Mouse (Mus musculus) heart, adult 2 months (tissue): Measurements from ENCODE around the gene Xrcc2. TPM values are rescaled to one million over a fixed set of nuclear protein-coding genes. Genes with fewer than 3 reads are reported as not detected.
"Not testable (repeated sequence)": the region's sequence is repeated elsewhere in the genome, so short reads cannot be mapped to it uniquely, and the experiment has no call there.

Source experiments
- DNase-seq, 2 experiments: peaks; one replicate each; pipeline ENCODE4 v3.0.0; 2021
- H3K27ac ChIP-seq: fragments of 200-600 bp; 2 replicates; pipeline ENCODE4 v1.8.1; 2022
- H3K27me3 ChIP-seq: fragments of 200-500 bp; 2 replicates; pipeline ENCODE4 v1.6.1; 2012; ENCODE audit warnings: mild to moderate bottlenecking, low read length, inconsistent platforms, mixed read lengths; ENCODE audit not compliant: control insufficient read depth, insufficient read depth
- H3K36me3 ChIP-seq: fragments of 200-500 bp; 2 replicates; pipeline ENCODE4 v1.6.1; 2012; ENCODE audit warnings: low read length, inconsistent platforms; ENCODE audit not compliant: control insufficient read depth, insufficient read depth
- H3K4me1 ChIP-seq: fragments of 200-500 bp; 2 replicates; pipeline ENCODE4 v1.6.1; 2011; ENCODE audit warnings: low read length; ENCODE audit not compliant: control insufficient read depth, insufficient read depth
- H3K4me3 ChIP-seq: fragments of 200-600 bp; 2 replicates; pipeline ENCODE4 v1.8.1; 2022
- H3K79me2 ChIP-seq: fragments of 200-500 bp; replicated peaks from 2 replicates; pipeline ENCODE4 v1.6.1; 2012; ENCODE audit warnings: mild to moderate bottlenecking, inconsistent platforms, low read length, moderate library complexity, mixed read lengths; ENCODE audit not compliant: control insufficient read depth, insufficient read depth
- H3K9ac ChIP-seq: fragments of 200-500 bp; 2 replicates; pipeline ENCODE4 v1.6.1; 2012; ENCODE audit warnings: low read depth, mild to moderate bottlenecking, control low read depth, inconsistent platforms, low read length, mixed read lengths
- CTCF ChIP-seq: fragments of 200-600 bp; IDR thresholded peaks from 2 replicates; pipeline ENCODE4 v1.8.1; 2022; ENCODE audit warnings: antibody characterized with exemption, mild to moderate bottlenecking, moderate library complexity
- EP300 ChIP-seq: fragments of 200-500 bp; IDR thresholded peaks from 2 replicates; pipeline ENCODE4 v1.6.1; 2011; ENCODE audit warnings: low read depth, low read length, control low read depth; ENCODE audit not compliant: insufficient read depth
- POLR2A ChIP-seq: fragments of 200-500 bp; IDR thresholded peaks from 2 replicates; pipeline ENCODE4 v1.6.1; 2011; ENCODE audit warnings: mild to moderate bottlenecking, low read depth, low read length, control low read depth; ENCODE audit not compliant: insufficient read depth
- WGBS: fragments of 180-500 bp; shearing (Covaris S2); methylation state at CpG from one replicate; pipeline ENCODE4 v1.1.7; 2018; 5-methylcytosine and 5-hydroxymethylcytosine counted together
- intact Hi-C: fragments of 180-260 bp; cut with DNase I; formaldehyde crosslinking; loops from one replicate; pipeline ENCODE4 v1.15.1; 2025
- polyA plus RNA-seq: library from polyadenylated mRNA; depleted of rRNA; stranded (reverse); fragments of >200 nt; gene quantifications from 2 replicates; pipeline ENCODE4 v1.2.3, GENCODE M21; 2012
- total RNA-seq, 2 experiments: library from RNA; stranded (reverse); gene quantifications; 2 replicates each; pipeline ENCODE4 v1.2.3; 2021

The Xrcc2 gene
- total and polyA plus RNA-seq, 3 experiments, result 3.0 to 7.3 (median 4.8) TPM

DNA sequence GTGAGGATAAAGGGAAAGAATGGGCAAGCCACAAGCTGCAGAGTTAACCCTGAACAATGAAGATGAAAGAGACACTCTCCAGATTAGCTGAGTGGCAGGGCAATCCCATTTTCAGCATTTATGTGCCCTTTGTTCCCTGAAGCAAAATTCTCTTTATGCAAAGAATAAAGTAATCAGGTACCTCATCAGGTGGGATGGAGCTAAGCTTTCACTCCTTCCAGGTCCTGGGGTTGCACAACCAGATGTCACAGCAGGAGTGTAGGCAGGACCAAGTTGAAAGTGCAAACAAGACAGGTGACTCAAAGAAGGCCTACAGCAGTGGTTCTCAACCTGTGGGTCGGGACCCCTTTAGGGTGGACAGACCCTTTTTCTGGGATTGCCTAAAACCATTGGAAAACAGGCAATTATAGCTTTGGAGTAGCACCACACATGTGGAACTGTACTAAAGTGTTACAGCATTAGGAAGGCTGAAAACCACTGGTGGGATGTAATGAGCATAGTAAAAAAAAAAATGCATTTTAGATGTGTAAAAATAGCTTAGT, 18.6 kb upstream of the Xrcc2 start:
- no peaks in the 10 kb centered on the region for H3K27me3 ChIP-seq
- H3K4me1 ChIP-seq, result peaks cover 1% of the 10 kb centered on the region; the same call in 1 of the 2 replicates
- 24% methylated on average over 1 of the region's 1 CpGs for WGBS
- H3K79me2 ChIP-seq, result no peaks in the 10 kb centered on the region
- TF ChIP-seq EP300 (no peak), CTCF (no peak), POLR2A (no peak)
- DNase-seq, result no peak
- H3K4me3 ChIP-seq, result no peak overlapping the region
- H3K27ac ChIP-seq, result no peak overlapping the region
- intact Hi-C loops, result no loop called here
- no peaks in the 10 kb centered on the region for H3K36me3 ChIP-seq
- no peak overlapping the region for H3K9ac ChIP-seq

DNA sequence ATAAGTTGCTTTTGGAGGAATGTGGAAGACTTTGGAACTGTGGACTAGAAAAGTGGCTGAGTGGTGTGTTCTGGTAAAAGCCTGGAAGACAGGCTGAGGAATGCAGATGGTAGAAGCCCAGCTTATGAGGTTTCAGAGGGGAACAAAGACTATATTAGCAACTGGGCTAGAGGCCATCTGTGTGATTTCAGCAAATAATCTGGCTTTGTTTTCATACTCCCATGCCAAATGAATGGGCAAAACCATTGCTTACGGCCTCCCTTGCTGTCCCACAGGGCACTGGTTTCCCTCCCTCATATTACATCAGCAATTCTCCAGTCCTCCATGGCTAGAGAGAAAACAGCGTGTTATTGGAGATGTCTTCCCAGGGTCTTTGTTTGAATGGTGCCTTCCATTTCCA, 17.4 kb upstream of the Xrcc2 start:
- DNase-seq, result no peak
- Histone ChIP-seq H3K4me1 (peaks cover 1% of the 10 kb centered on the region; the same call in 1 of the 2 replicates), H3K27ac (no peak overlapping the region), H3K27me3 (no peaks in the 10 kb centered on the region), H3K4me3 (no peak overlapping the region), H3K79me2 (no peaks in the 10 kb centered on the region), H3K36me3 (no peaks in the 10 kb centered on the region), H3K9ac (no peak overlapping the region)
- intact Hi-C loops, result no loop called here
- 64% methylated on average over 2 of the region's 2 CpGs for WGBS
- no peak for TF ChIP-seq CTCF
- no peak for TF ChIP-seq EP300

DNA sequence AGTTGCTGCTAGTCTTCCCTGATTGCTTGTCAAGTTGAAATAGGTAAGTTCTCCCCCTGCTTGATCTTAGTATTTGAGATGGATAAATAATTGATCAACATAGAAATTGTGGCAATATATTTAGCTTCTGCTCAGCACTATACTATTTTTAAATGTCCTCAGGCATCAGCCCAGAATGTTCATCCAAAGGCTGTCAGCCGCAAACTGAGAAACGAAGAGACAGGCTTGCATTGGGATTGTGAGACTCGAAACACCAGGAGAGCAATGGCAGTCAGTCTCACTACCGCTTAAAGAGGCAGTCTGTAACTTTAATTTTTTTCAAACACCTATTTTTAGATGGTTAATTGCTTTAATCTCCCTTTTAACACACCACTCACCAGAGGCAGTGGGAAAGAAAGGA, 13.8 kb upstream of the Xrcc2 start:
- H3K27me3 ChIP-seq, result no peaks in the 10 kb centered on the region
- 65% methylated on average over 4 of the region's 4 CpGs for WGBS
- H3K27ac ChIP-seq, result peak overlapping the region; percentile 58
- peaks cover 1% of the 10 kb centered on the region; the same call in 1 of the 2 replicates for H3K4me1 ChIP-seq
- no peaks in the 10 kb centered on the region for H3K36me3 ChIP-seq
- intact Hi-C loops, result no loop called here
- no peak overlapping the region for H3K9ac ChIP-seq
- DNase-seq, result no peak
- H3K79me2 ChIP-seq, result no peaks in the 10 kb centered on the region
- H3K4me3 ChIP-seq, result no peak overlapping the region
- TF ChIP-seq EP300 (no peak), POLR2A (no peak), CTCF (no peak)

DNA sequence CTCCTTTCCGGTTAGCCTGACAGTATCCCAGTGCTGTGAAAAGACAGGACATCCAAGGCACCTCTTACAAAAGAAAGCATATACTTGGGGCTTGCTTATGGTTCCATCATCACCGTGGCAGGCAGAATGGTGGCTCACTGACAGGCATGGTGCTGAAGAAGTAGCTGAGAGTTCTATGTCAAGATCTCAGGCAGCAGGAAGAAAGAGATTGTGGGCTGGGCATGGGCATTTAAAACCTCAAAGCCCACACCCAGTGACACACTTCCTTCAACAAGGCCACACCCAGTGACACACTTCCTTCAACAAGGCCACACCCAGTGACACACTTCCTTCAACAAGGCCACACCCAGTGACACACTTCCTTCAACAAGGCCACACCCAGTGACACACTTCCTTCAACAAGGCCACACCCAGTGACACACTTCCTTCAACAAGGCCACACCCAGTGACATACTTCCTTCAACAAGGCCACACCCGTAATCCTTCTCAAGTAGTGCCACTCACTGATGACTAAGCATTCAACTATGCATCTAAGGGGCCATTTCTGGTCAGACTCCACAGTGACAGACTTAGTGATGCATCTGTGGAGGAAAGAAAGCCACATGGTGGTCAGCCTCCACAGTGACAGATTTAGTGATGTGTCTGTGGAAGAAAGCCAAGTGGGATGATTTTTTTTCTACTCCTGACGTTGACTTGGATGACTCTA, 7.5 kb upstream of the Xrcc2 start:
- H3K27ac ChIP-seq, DNase-seq, H3K27me3 ChIP-seq, H3K4me1 ChIP-seq, H3K79me2 ChIP-seq, H3K36me3 ChIP-seq, intact Hi-C loops, H3K9ac ChIP-seq, H3K4me3 ChIP-seq: not testable (repeated sequence)
- 92% methylated on average over 4 of the region's 4 CpGs for WGBS

DNA sequence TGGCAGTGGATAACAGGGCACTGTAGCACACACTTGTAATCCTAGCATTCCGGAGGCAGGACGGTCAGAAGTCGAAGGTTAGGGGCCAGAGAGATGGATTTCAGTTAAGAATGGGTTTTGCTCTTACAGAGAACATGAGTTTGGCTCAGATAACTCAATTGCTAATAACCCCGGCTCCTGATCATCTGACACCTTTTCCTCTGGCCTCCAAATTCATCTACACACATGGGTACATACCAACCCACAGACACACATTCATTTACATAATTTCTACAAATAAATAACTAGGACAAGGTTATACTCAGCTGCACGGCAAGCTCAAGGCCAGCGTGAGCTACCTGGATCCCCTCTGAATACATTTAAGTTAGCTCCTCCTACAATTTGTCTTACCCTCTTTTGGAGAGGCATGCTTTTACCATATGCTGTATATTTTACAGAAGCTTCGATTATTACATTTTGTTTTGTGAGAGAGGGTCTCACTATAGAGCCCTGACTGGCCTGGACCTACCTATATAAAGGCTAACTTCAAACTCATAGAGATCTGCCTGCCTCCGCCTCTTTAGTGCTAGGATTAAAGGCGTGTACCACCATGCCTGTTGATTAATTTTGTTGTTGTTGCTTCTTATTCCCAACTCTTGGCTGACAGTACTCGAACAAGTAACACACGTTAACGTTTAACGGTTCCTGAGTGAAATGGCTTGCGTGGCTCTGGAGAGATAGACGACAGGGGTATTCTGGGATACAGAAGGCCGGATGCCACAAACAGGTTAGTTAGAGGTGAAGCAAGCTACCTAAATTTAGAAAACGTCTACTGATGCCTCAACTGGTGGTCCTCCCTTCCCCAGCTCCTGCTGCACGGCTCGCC, 691 bp downstream of the Xrcc2 start:
- 21% methylated on average over 19 of the region's 19 CpGs for WGBS
- peak overlapping the region; percentile 23 for H3K27ac ChIP-seq

DNA sequence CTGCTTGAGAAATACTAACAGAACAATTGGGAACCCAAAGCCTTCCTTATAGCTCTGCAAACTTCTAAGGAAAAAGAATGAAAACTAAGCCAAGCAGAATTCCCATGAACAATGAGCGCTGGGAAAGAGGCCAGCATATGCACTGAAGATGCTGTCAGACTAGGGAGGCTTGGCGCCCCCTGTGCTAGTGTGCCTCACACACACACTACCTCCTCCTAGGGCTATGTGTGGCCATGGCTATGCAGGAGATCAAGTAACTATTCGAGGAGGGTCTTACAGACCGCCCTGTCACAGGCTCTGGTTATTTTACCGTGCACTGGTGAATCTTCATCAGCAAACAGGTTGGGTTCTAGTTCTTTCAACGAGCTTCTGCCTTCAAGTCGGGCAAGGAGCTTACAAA, 7.7 kb downstream of the Xrcc2 start:
- Histone ChIP-seq H3K27ac (no peak overlapping the region), H3K4me1 (no peaks in the 10 kb centered on the region), H3K9ac (no peak overlapping the region), H3K36me3 (no peaks in the 10 kb centered on the region; the same call in 1 of the 2 replicates), H3K79me2 (no peaks in the 10 kb centered on the region), H3K27me3 (no peaks in the 10 kb centered on the region), H3K4me3 (no peak overlapping the region)
- DNase-seq, result no peak
- 85% methylated on average over 7 of the region's 7 CpGs for WGBS
- TF ChIP-seq CTCF (no peak), EP300 (no peak), POLR2A (no peak)
- intact Hi-C loops, result no loop called here

More for the DNA sequence above, 691 bp downstream of the Xrcc2 start:
- Histone ChIP-seq H3K4me1 (peaks cover 3% of the 10 kb centered on the region), H3K79me2 (no peaks in the 10 kb centered on the region), H3K9ac (peak overlapping the region; percentile 85), H3K36me3 (no peaks in the 10 kb centered on the region; the same call in 1 of the 2 replicates), H3K4me3 (peak overlapping the region; percentile 83), H3K27me3 (no peaks in the 10 kb centered on the region)
- TF ChIP-seq CTCF (no peak), EP300 (no peak), POLR2A (no peak)
- no peak for DNase-seq
- intact Hi-C loops, result loop anchor here (5.0 kb wide), 2 partner anchors 178 to 208 kb away; partner anchors contain the start of gene Kmt2c
